Mouse (Mus musculus) A20 (cell line): ENCODE measurements around the gene Wbp1.

Experiments
- DNase-seq: peaks from one replicate; pipeline ENCODE4 v3.0.0-alpha.2; 2011; ENCODE audit warnings: low read depth, low spot score

Gene Wbp1

GRCm38 (mm10) chr6:83140044-83140443 lies 18.7 kb upstream of the Wbp1 start:
- no peak for DNase-seq

- DNase-seq: no peak
These were observed 16.7 kb upstream of the Wbp1 start for GRCm38 (mm10) chr6:83138056-83138455.

- no peak for DNase-seq
These were observed 16.2 kb upstream of the Wbp1 start for GRCm38 (mm10) chr6:83137576-83137950.

- DNase-seq: no peak
These were observed 15.7 kb upstream of the Wbp1 start for GRCm38 (mm10) chr6:83136881-83137575.

GRCm38 (mm10) chr6:83136291-83136880 lies 15.0 kb upstream of the Wbp1 start:
- DNase-seq: no peak

- no peak for DNase-seq
These were observed 14.3 kb upstream of the Wbp1 start for GRCm38 (mm10) chr6:83135571-83136161.

GRCm38 (mm10) chr6:83134951-83135513 lies 13.7 kb upstream of the Wbp1 start, which contains the start of gene Rtkn:
Gene Rtkn, plus strand, starts transcription at chr6:83135463.
- DNase-seq: no peak

GRCm38 (mm10) chr6:83134226-83134625 lies 12.9 kb upstream of the Wbp1 start:
- DNase-seq: no peak

GRCm38 (mm10) chr6:83132176-83132919 lies 11.0 kb upstream of the Wbp1 start:
- no peak for DNase-seq

- no peak for DNase-seq
These were observed 10.2 kb upstream of the Wbp1 start for GRCm38 (mm10) chr6:83131469-83132034.

- no peak for DNase-seq
These were observed 6.1 kb upstream of the Wbp1 start for GRCm38 (mm10) chr6:83127419-83127818.

GRCm38 (mm10) chr6:83125331-83125730 lies 4.0 kb upstream of the Wbp1 start, which contains the start of gene Ino80b:
Gene Ino80b, minus strand, starts transcription at chr6:83125431.
- DNase-seq: no peak

- DNase-seq: peak; percentile 89
These were observed 3.5 kb upstream of the Wbp1 start for GRCm38 (mm10) chr6:83124851-83125312.

GRCm38 (mm10) chr6:83122961-83123360 lies 1.6 kb upstream of the Wbp1 start:
- no peak for DNase-seq

- DNase-seq: no peak
These were observed 728 bp upstream of the Wbp1 start for GRCm38 (mm10) chr6:83121863-83122710.

- no peak for DNase-seq
These were observed 1.7 kb downstream of the Wbp1 start for GRCm38 (mm10) chr6:83119734-83120051.

GRCm38 (mm10) chr6:83118825-83119733 lies 2.3 kb downstream of the Wbp1 start:
- DNase-seq: no peak

GRCm38 (mm10) chr6:83118369-83118768 lies 3.0 kb downstream of the Wbp1 start:
- DNase-seq: no peak

GRCm38 (mm10) chr6:83117616-83118015 lies 3.7 kb downstream of the Wbp1 start:
- no peak for DNase-seq

- no peak for DNase-seq
These were observed 4.3 kb downstream of the Wbp1 start for GRCm38 (mm10) chr6:83117165-83117438.
